Mouse (Mus musculus) myocyte (in vitro differentiated cells): ENCODE measurements around the gene Gm4881. TPM values are rescaled to one million over a fixed set of nuclear protein-coding genes. Genes with fewer than 3 reads are reported as not detected.

ENCODE experiments used
- H3K27me3 ChIP-seq: one replicate; pipeline ENCODE4 v1.6.1; 2011; ENCODE audit not compliant: control insufficient read depth, insufficient read depth, insufficient read length
- H3K36me3 ChIP-seq: one replicate; pipeline ENCODE4 v1.6.1; 2011; ENCODE audit not compliant: control insufficient read depth, insufficient read depth
- H3K4me2 ChIP-seq: one replicate; pipeline ENCODE4 v1.6.1; 2011; ENCODE audit warnings: low read depth, control low read depth
- H3K4me3 ChIP-seq: one replicate; pipeline ENCODE4 v1.5.1; 2011; ENCODE audit warnings: mild to moderate bottlenecking, control low read depth, moderate library complexity
- H3K79me2 ChIP-seq: one replicate; pipeline ENCODE4 v1.6.1; 2011; ENCODE audit not compliant: control insufficient read depth, insufficient read depth
- H3ac ChIP-seq: one replicate; pipeline ENCODE4 v1.6.1; 2011; ENCODE audit not compliant: control insufficient read depth, insufficient read length
- CEBPB ChIP-seq: IDR thresholded peaks from 2 replicates; pipeline ENCODE4 v1.6.1; 2011; ENCODE audit warnings: mild to moderate bottlenecking, moderate library complexity; ENCODE audit not compliant: poor library complexity, insufficient read depth, severe bottlenecking
- E2F4 ChIP-seq: IDR thresholded peaks from one replicate; pipeline ENCODE4 v1.6.1; 2011; ENCODE audit warnings: mild to moderate bottlenecking, control low read depth, moderate library complexity; ENCODE audit not compliant: insufficient read depth
- MAX ChIP-seq: IDR thresholded peaks from one replicate; pipeline ENCODE4 v1.6.1; 2011; ENCODE audit warnings: low read depth, mild to moderate bottlenecking, control low read depth
- MYOD1 ChIP-seq, 3 experiments: IDR thresholded peaks; one replicate each; pipeline ENCODE4 v1.6.1; 2011; ENCODE audit warnings: control low read depth in 2 of 3, low read depth in 2 of 3, mild to moderate bottlenecking in 2 of 3, moderate library complexity in 1 of 3; ENCODE audit not compliant: insufficient read length in 2 of 3, control insufficient read depth in 1 of 3
- MYOG ChIP-seq, 3 experiments: IDR thresholded peaks; one replicate each; pipeline ENCODE4 v1.6.1; 2011; ENCODE audit warnings: control low read depth in 2 of 3, low read depth in 2 of 3, mild to moderate bottlenecking in 2 of 3; ENCODE audit not compliant: insufficient read length in 2 of 3, control insufficient read depth in 1 of 3, insufficient read depth in 1 of 3
- POLR2A ChIP-seq: IDR thresholded peaks from one replicate; pipeline ENCODE4 v1.6.1; 2011; ENCODE audit warnings: low read depth, mild to moderate bottlenecking, control low read depth, moderate library complexity; ENCODE audit not compliant: insufficient read length
- POLR2AphosphoS2 ChIP-seq: IDR thresholded peaks from one replicate; pipeline ENCODE4 v1.6.1; 2011; ENCODE audit warnings: low read depth, control low read depth; ENCODE audit not compliant: insufficient read length
- REST ChIP-seq: IDR thresholded peaks from one replicate; pipeline ENCODE4 v1.6.1; 2011; ENCODE audit warnings: mild to moderate bottlenecking, control low read depth, moderate library complexity; ENCODE audit not compliant: insufficient read depth, insufficient read length
- SRF ChIP-seq: IDR thresholded peaks from one replicate; pipeline ENCODE4 v1.6.1; 2011; ENCODE audit warnings: low read depth; ENCODE audit not compliant: control insufficient read depth, insufficient read length
- TCF12 ChIP-seq: IDR thresholded peaks from one replicate; pipeline ENCODE4 v1.6.1; 2011; ENCODE audit warnings: mild to moderate bottlenecking, control low read depth; ENCODE audit not compliant: poor library complexity, insufficient read depth, severe bottlenecking
- TCF3 ChIP-seq: IDR thresholded peaks from one replicate; pipeline ENCODE4 v1.6.1; 2011; ENCODE audit warnings: low read depth, control low read depth; ENCODE audit not compliant: insufficient read length
- USF1 ChIP-seq: IDR thresholded peaks from one replicate; pipeline ENCODE4 v1.6.1; 2011; ENCODE audit warnings: low read depth, mild to moderate bottlenecking, control low read depth, moderate library complexity
- polyA plus RNA-seq: library from polyadenylated mRNA; unstranded; fragments of >200 nt; fragmentation: generic; extraction: Trizol; gene quantifications from one replicate; pipeline ENCODE4 v1.2.1, GENCODE M21; 2012; ENCODE audit warnings: missing spikeins

Gm4881 gene
- polyA plus RNA-seq, 1 experiment: not detected

DNA sequence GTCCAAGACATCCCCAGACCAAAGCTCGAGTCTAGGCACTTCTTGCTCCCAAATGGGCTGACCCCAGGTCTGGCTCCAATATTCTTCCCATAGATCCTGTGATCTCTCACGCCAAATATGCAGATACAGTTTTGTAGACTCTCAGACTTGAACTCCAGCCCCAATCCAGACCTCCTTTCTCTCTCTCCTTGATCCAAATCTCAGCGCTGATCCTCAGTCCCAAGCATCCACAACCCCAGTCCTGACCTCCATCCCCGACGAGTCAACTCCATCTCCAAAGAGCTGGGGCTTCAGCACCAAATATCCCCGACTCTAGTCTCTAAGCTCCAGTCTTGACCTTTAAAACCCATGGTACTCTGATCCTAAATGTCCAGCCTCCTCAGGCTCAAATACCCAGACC lies 653 bp downstream of the Gm4881 start:
- no peak overlapping the region for H3ac ChIP-seq
- no peaks in the 10 kb centered on the region for H3K36me3 ChIP-seq
- TF ChIP-seq POLR2A (no peak), E2F4 (no peak), CEBPB (no peak), REST (no peak), USF1 (no peak), SRF (no peak), POLR2AphosphoS2 (no peak), TCF12 (no peak), MYOG (IDR thresholded peaks at IDR 0.05; ENCODE audit: control insufficient read depth in 1 of 3, insufficient read depth in 1 of 3, insufficient read length in 2 of 3, low read depth in 2 of 3) (no peak), MYOD1 (IDR thresholded peaks at IDR 0.05; ENCODE audit: control insufficient read depth in 1 of 3, insufficient read length in 2 of 3, low read depth in 2 of 3) (no peak), MAX (no peak), TCF3 (no peak)
- no peak overlapping the region for H3K4me3 ChIP-seq
- H3K4me2 ChIP-seq: no peak overlapping the region
- no peaks in the 10 kb centered on the region for H3K79me2 ChIP-seq
- H3K27me3 ChIP-seq: peaks cover 86% of the 10 kb centered on the region

DNA sequence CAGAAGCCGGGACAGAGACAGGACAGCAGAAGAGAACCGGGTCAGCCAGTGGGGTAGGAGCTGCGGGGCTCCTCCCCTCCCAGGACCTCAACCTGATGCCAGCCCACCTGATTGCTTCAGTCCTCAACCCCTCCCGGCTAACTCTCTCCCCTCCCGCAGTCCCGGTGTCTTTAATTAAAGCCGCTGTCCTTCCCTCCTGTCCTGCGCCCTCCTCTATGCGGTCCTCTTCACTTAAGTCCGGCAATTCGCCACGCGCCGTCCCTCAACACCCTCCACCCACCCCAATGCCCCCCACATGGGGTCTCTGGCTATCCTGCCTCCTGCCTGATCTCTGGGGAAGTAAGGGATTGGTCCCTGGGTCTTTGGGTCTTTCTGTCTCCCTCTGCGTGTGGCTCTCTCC lies 12.6 kb downstream of the Gm4881 start:
- no peaks in the 10 kb centered on the region for H3K36me3 ChIP-seq
- H3K27me3 ChIP-seq: peaks cover 69% of the 10 kb centered on the region
- no peak for TF ChIP-seq CEBPB
- no peak for TF ChIP-seq MYOG (IDR thresholded peaks at IDR 0.05; ENCODE audit: control insufficient read depth in 1 of 3, insufficient read depth in 1 of 3, insufficient read length in 2 of 3, low read depth in 2 of 3)
- TF ChIP-seq REST: no peak
- no peak for TF ChIP-seq TCF3
- H3K4me2 ChIP-seq: no peak overlapping the region
- no peak overlapping the region for H3K4me3 ChIP-seq
- H3ac ChIP-seq: no peak overlapping the region
- H3K79me2 ChIP-seq: no peaks in the 10 kb centered on the region

DNA sequence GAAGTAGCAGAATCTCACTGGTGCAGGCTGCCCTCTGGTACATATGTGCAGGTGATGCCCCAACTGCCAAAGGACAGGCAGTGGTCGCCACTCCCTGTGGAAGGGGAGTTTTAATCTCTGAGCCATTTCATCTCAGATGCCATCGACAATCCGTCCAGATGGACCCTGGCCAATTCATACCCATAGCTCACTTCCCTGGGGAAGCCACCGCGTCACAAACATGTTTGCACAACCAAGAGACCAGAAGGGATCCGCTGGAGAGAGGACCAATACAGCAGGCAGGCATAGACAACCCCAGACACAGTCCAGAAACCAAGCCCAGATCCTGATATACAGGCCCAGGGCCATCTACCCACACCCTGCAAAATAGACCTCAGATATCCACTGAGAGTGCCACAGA lies 13.8 kb downstream of the Gm4881 start:
- H3K4me2 ChIP-seq: no peak overlapping the region
- H3K79me2 ChIP-seq: no peaks in the 10 kb centered on the region
- H3K27me3 ChIP-seq: peaks cover 57% of the 10 kb centered on the region
- no peaks in the 10 kb centered on the region for H3K36me3 ChIP-seq
- no peak overlapping the region for H3K4me3 ChIP-seq
- TF ChIP-seq MAX (no peak), MYOD1 (IDR thresholded peaks at IDR 0.05; ENCODE audit: control insufficient read depth in 1 of 3, insufficient read length in 2 of 3, low read depth in 2 of 3) (no peak), E2F4 (no peak), POLR2AphosphoS2 (no peak), REST (no peak)
- H3ac ChIP-seq: no peak overlapping the region

DNA sequence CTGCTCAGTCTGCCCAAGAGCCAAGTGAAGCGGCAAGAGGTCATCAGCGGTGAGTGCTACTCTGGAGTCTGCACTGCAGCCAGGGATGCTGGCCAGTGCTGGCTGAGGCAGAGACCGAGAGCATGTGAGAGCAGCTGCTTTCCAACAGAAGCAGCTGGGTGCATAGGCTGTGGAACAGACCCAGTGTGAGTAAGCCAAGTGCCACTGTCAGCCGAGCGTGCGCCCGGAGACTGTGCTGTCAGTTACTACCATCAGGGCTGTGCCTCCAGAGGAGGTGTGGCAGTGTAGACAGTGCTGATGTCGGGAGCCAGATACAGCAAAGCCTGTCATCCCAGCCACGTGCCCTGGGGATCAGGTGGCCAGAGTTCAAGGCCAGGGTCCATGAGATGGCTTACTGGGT lies 24.6 kb downstream of the Gm4881 start:
- Histone ChIP-seq H3K27me3 (no peaks in the 10 kb centered on the region), H3K4me3 (no peak overlapping the region), H3K36me3 (peaks cover 21% of the 10 kb centered on the region), H3K79me2 (no peaks in the 10 kb centered on the region), H3ac (no peak overlapping the region), H3K4me2 (no peak overlapping the region)
- TF ChIP-seq MAX (no peak), MYOG (IDR thresholded peaks at IDR 0.05; ENCODE audit: control insufficient read depth in 1 of 3, insufficient read depth in 1 of 3, insufficient read length in 2 of 3, low read depth in 2 of 3) (peak in 1 of 3 experiments; percentile 26)

DNA sequence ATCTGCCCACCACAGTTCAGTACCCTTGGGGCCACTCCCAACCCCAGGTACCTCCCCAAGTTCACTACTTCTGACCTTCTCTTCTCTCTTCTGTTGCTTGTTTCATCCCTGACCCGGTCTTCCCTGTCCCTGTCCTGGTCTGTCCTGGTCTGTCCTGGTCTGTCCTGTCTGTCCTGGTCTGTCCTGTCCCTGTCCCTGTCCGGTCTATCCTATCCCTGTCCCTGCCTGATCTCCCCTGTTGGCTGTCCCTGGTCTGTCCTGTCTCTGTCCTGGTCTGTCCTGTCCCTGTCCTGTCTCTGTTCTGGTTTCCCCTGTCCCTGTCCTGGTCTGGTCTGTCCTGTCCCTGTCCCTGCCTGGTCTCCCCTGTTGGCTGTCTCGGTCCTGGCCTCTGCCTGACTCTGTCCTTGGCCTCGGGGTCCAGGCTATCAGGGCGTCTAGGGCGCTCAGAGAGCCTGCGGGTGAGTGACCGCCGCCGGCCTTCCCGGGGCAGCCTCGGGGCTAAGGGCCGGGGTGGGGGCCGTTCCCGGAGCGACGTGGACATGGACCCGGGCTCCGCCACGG lies 25.5 kb downstream of the Gm4881 start:
- peaks cover 16% of the 10 kb centered on the region for H3K36me3 ChIP-seq
- H3K4me3 ChIP-seq: no peak overlapping the region
- no peaks in the 10 kb centered on the region for H3K27me3 ChIP-seq
- no peak overlapping the region for H3ac ChIP-seq
- H3K4me2 ChIP-seq: no peak overlapping the region
- no peaks in the 10 kb centered on the region for H3K79me2 ChIP-seq
- TF ChIP-seq TCF3 (no peak), MYOG (IDR thresholded peaks at IDR 0.05; ENCODE audit: control insufficient read depth in 1 of 3, insufficient read depth in 1 of 3, insufficient read length in 2 of 3, low read depth in 2 of 3) (no peak), E2F4 (no peak), TCF12 (no peak), USF1 (no peak)

DNA sequence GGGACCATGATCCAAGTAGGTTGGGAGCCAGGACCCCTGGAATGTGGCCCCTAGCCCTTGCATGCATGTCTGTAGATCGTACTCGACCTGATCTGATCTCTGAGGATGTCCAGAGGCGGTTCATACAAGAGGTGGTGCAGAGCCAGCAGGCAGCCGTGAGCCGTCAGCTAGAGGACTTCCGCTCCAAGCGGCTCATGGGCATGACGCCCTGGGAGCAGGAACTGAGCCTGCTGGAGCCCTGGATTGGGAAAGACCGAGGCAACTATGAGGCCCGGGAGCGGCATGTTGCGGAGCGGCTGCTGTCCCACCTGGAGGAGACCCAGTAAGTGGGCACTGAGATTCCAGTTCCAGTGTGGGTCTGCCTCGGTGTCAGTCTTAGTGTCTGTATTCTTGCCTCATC lies 31.8 kb downstream of the Gm4881 start:
- H3K4me3 ChIP-seq: no peak overlapping the region

More for the DNA sequence above, 31.8 kb downstream of the Gm4881 start:
- Histone ChIP-seq H3ac (no peak overlapping the region), H3K79me2 (no peaks in the 10 kb centered on the region), H3K36me3 (peaks cover 10% of the 10 kb centered on the region), H3K27me3 (no peaks in the 10 kb centered on the region), H3K4me2 (no peak overlapping the region)
- TF ChIP-seq MAX (no peak), CEBPB (no peak), POLR2A (no peak), MYOG (IDR thresholded peaks at IDR 0.05; ENCODE audit: control insufficient read depth in 1 of 3, insufficient read depth in 1 of 3, insufficient read length in 2 of 3, low read depth in 2 of 3) (no peak), MYOD1 (IDR thresholded peaks at IDR 0.05; ENCODE audit: control insufficient read depth in 1 of 3, insufficient read length in 2 of 3, low read depth in 2 of 3) (no peak), TCF12 (no peak), POLR2AphosphoS2 (no peak), E2F4 (no peak), TCF3 (no peak), USF1 (no peak), SRF (no peak), REST (no peak)
